Mouse (Mus musculus): Measurements from ENCODE around the gene Ppp1r15a.

Ppp1r15a gene

GRCm38 (mm10) chr7:45525809-45526473, at the start of gene Ppp1r15a, which contains the start of gene Plekha4:
Ppp1r15a (minus strand) TSS chr7:45526268.
Plekha4 (plus strand) TSS chr7:45526330.
- in situ Hi-C loops (cut with MboI, MseI) = no loop called here

GRCm38 (mm10) chr7:45574472-45575379, 48.7 kb upstream of the Ppp1r15a start:
- in situ Hi-C loops (cut with MboI, MseI) = no loop called here

GRCm38 (mm10) chr7:45573954-45574353, 47.9 kb upstream of the Ppp1r15a start:
- in situ Hi-C loops (cut with MboI, MseI) = no loop called here

- in situ Hi-C loops (cut with MboI, MseI) = no loop called here
Observed at GRCm38 (mm10) chr7:45571966-45572365, 45.9 kb upstream of the Ppp1r15a start.

- in situ Hi-C loops (cut with MboI, MseI) = no loop called here
Observed at GRCm38 (mm10) chr7:45570103-45570741, 44.2 kb upstream of the Ppp1r15a start, which contains the start of gene Bcat2. Bcat2 (plus strand) TSS chr7:45570153.

GRCm38 (mm10) chr7:45568601-45569473, 42.8 kb upstream of the Ppp1r15a start:
- in situ Hi-C loops (cut with MboI, MseI) = no loop called here

- in situ Hi-C loops (cut with MboI, MseI) = no loop called here
Observed at GRCm38 (mm10) chr7:45567780-45568516, 41.9 kb upstream of the Ppp1r15a start.

- in situ Hi-C loops (cut with MboI, MseI) = no loop called here
Observed at GRCm38 (mm10) chr7:45567112-45567779, 41.2 kb upstream of the Ppp1r15a start.

- in situ Hi-C loops (cut with MboI, MseI) = no loop called here
Observed at GRCm38 (mm10) chr7:45565446-45565845, 39.4 kb upstream of the Ppp1r15a start.

- in situ Hi-C loops (cut with MboI, MseI) = no loop called here
Observed at GRCm38 (mm10) chr7:45564811-45565210, 38.7 kb upstream of the Ppp1r15a start.

- in situ Hi-C loops (cut with MboI, MseI) = no loop called here
Observed at GRCm38 (mm10) chr7:45561624-45562520, 35.8 kb upstream of the Ppp1r15a start.

GRCm38 (mm10) chr7:45560843-45561623, 35.0 kb upstream of the Ppp1r15a start:
- in situ Hi-C loops (cut with MboI, MseI) = no loop called here

- in situ Hi-C loops (cut with MboI, MseI) = no loop called here
Observed at GRCm38 (mm10) chr7:45560241-45560640, 34.2 kb upstream of the Ppp1r15a start.

- in situ Hi-C loops (cut with MboI, MseI) = no loop called here
Observed at GRCm38 (mm10) chr7:45558907-45559306, 32.8 kb upstream of the Ppp1r15a start.

GRCm38 (mm10) chr7:45555787-45556186, 29.7 kb upstream of the Ppp1r15a start:
- in situ Hi-C loops (cut with MboI, MseI) = no loop called here

- in situ Hi-C loops (cut with MboI, MseI) = no loop called here
Observed at GRCm38 (mm10) chr7:45554744-45555143, 28.7 kb upstream of the Ppp1r15a start, which contains the start of gene Hsd17b14. Hsd17b14 (plus strand) TSS chr7:45554893.

GRCm38 (mm10) chr7:45553990-45554389, 27.9 kb upstream of the Ppp1r15a start:
- in situ Hi-C loops (cut with MboI, MseI) = no loop called here

GRCm38 (mm10) chr7:45553519-45553918, 27.5 kb upstream of the Ppp1r15a start:
- in situ Hi-C loops (cut with MboI, MseI) = no loop called here

All from T-helper 1 cell (primary cell).